Mouse (Mus musculus) heart, postnatal 10 days (tissue): Measurements from ENCODE around the gene Mob3a. TPM values are rescaled to one million over a fixed set of nuclear protein-coding genes. Genes with fewer than 3 reads are reported as not detected.
A peak's percentile ranks its signal among the peaks of the same experiment; 100 is the strongest.
"Not testable (repeated sequence)": the region's sequence is repeated elsewhere in the genome, so short reads cannot be mapped to it uniquely, and the experiment has no call there.

Experiments
- DNase-seq, 2 experiments: peaks; one replicate each; pipeline ENCODE4 v3.0.0; 2021
- intact Hi-C: fragments of 180-260 bp; cut with DNase I; formaldehyde crosslinking; loops from one replicate; pipeline ENCODE4 v1.15.1; 2025
- total RNA-seq, 2 experiments: library from RNA; stranded (reverse); gene quantifications; 2 replicates each; pipeline ENCODE4 v1.2.3; 2021

The Mob3a gene
- total RNA-seq, 2 experiments from 2014 or later, result 10.1 to 11.3 TPM

DNA sequence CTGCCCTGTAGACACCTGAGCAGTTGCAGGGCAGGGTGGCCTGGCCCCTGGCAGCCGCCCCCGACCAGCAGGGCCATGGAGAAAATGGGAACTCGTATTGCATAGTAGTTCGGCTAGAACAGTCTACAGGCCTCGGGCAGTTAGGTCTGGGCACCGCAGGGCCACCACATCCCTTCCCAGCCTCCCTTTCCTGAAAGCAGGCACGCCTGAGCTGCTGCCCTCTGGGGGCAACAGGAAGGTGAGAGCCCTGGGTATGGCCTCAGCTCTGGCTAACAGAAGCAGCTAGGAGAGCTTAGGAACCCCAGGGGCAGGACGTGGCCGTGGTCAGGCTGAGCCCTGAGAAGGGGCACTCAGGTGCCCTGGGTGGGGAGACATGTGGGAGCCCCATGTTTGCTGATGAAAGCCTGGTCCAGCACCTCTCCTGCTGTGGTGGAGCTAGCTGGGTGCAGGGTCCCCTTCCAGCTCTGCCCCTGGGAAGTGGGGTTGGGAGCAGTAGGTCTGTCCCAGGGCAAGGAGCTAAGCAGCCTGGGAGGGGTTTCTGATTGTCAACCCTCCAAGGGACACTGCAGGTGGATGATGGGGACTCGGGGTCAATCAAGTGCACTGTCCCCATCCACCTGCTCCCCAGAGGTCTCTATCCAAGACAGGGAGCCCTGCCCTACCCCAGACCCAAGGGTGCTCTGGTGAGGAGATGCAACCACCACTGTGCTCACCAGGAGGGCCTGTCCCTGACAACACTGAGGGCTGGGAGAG, 35.6 kb downstream of the Mob3a start:
- DNase-seq, result no peak

DNA sequence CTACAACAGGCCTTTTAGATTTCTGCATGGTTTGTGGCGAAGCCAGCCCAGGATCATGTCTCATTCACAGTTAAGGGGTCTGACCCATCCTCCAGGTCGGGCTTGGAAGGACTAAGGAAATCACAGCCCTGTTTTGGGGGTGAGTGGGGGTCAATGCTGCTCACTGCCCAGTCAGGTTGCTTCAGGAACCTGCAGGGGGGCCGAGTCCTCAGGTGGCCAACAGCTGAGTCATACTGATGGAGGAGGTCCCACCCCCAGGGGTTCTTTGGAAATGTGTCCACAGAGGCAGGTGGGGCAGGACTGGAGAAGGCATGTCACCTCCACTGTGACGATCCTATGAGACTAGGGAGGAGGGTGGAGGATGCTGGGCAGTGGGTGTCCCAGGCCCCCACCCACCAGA, 36.3 kb downstream of the Mob3a start:
- no peak for DNase-seq

More for the DNA sequence above, 35.6 kb downstream of the Mob3a start:
- intact Hi-C loops, result no loop called here

DNA sequence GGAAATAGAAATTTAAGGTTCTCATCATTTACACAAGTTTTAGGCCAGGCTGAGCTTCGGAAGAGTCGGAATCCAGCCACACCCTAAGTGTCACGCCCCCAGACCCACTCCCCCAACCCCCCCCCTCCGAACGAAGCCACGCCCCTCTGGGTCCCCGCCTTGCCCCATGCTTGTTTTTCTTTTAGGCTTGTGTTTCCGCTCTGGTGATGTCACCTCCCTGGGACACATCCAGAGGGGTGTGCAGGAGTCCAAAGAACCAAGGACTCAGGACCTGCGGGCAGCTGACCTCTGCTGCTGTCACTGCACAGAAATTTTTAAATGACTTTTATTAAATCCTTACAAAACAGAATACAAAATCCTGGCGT, 36.8 kb downstream of the Mob3a start:
- intact Hi-C loops, result no loop called here
- DNase-seq, result peak; percentile 91 to 93

More for the DNA sequence above, 36.3 kb downstream of the Mob3a start:
- intact Hi-C loops, result no loop called here

DNA sequence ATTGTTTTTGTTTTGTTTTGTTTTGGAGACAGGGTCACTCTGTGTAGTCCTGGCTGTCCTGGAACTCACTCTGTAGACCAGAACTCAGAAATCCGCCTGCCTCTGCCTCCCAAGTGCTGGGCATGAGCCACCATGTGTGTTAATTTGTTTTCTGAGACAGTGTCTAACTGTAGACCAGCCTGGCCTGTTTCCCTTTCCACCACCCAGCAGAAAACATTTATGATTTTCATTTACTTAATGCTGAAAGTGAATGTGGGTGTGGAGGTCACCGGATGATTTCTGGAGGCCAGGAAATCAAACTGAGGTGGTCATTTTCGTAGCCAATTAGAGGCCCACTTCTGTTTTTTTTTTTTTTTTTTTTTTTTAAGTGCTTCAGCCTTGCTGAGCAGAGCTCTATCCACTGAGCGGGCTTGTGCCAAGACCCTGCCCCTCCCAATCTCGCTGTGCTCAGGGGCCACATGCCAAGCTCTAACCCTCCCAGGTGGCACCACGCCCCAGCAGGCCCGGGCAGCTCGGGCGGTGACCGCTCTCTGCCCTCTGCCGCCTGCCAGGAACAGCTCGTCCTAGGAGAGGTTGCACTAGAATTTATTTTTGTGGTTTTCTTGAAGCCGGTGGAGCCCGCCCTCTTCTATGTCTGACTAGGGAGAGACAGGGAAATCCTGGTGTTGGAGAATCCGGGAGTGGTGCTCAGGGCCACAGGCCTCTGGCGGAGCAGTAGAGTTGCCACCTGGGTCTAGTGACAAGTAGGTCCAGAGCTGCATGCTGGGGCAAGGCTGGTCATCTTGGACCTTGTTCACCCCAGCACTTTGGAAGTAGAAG, 37.4 kb downstream of the Mob3a start:
- intact Hi-C loops, result no loop called here
- DNase-seq, result peak; percentile 94 to 95

DNA sequence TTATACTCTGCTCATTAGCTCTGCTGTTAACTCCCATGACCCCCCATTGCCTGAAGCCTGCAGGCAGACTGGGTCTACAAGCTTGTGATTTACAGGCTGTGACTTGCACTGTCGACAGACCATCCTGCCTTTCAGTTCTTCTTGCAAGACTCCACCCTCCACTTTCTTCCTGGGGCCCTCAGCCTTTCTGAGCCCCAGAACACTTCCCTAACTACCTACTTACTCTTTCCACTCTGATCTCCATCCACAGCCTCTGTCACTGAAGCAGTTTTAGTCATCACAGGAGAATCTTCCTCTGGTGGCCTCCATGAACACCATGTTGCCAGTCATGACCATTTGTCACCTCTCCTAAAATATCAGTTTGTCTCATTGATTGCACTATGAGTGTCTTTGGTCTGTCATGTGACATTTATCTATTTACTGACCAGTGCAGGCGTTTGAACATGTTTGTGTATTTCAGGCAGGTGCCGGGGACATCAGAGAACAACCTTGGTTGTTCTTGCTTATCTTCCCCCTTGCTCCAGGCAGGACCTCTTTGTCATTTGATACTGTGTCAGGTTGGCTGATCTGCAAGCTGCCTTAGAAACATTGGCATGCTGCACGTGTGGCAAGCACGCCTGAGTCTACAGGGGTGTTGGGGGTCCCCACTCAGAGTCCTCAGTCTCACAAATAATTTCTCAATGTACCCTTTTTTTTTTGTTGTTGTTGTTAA, 38.1 kb downstream of the Mob3a start:
- DNase-seq, result no peak
- intact Hi-C loops, result no loop called here

DNA sequence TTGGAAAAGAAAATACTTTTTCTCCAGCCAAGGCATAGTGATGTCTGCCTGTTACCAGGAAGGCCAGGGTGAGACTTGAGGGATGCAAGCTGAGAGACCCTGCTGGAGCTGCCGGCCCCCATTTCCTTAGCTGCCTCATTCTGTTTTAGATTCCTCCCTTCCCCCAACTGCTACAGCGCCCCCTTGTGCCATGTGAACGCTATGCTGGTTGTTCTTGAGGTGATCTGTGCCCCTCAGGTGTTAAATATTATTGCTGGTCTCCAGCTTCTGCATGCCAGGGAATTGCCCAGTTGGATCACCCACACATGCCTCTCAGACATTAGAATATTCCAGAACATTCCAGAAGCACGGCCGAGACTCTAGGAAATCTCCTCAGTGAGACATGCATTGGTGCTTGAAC, 40.6 kb downstream of the Mob3a start:
- intact Hi-C loops, result no loop called here
- DNase-seq, result peak in 1 of 2 experiments; percentile 73

DNA sequence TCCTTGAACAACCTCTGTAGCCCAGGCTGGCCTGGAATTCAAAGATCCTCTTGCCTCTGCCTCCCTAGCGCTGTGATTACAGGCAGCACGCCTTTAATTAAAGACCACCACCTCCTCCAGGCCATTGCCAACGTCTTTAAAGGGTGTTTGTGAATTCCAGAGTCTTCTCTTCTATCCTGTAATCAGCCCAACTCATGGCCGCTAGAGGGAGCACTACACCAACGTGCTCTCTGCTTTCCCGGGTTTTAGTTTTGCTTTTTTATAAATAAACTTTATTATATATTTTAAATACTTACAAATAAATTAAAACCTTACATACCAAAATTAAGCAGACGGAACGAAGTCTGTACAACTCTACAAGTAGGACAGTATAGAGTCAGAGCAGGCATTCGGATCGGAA, 42.6 kb downstream of the Mob3a start:
- intact Hi-C loops, result loop anchor here (1.0 to 2.0 kb wide), 2 partner anchors 16 to 25 kb away; no protein-coding TSS in a partner anchor
- DNase-seq, result peak; percentile 81 to 88

DNA sequence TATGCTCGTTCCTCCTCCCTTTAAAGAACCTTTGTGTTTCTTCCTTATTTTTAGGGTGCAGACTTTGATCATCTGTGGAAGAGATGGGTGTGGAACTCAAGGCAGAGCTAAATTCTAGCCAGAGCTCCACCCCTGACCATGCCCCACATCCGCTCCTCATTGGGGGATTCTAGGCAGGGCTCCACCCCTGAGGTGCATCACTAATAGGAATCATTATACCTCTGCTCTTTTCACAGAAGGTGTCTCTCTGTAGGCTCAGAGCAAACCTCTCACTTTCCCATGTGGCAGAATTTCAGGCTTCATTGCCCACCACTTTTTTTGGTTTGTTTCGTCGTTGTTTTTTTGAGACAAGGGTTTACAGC, 43.0 kb downstream of the Mob3a start:
- DNase-seq, result no peak
- intact Hi-C loops, result loop anchor here (1.0 to 2.0 kb wide), 2 partner anchors 16 to 25 kb away; no protein-coding TSS in a partner anchor

DNA sequence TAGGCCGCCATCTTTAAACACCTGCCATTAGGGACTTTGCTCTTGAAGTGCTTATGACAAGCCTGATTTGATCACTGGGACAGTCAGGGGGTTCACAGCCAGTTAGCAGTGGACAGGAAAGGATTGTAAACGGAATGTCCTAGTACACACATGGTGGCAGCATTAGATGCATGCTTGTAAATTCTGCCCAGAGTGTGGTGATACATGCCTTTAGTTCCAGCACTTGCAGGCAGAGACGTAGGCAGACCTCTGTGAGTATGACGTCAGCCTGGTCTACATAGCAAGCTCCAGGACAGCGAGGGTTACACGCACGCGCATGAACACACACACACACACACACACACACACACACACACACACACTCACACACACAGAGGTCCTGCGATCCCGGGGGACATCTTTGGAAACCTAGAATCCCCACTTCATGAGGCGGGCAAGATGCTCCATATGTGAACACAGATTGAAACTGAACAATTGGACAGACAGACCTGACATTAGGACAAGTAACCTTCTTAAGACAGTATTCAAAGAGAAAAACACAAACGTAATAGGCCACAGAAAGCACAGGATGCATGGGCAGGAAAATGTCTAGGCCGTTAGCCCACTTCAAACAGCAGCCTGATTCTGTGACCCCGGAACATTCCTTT, 43.5 kb downstream of the Mob3a start:
- DNase-seq, result no peak
- intact Hi-C loops, result loop anchor here (2.0 kb wide), 1 partner anchor 16 kb away; no protein-coding TSS in a partner anchor

DNA sequence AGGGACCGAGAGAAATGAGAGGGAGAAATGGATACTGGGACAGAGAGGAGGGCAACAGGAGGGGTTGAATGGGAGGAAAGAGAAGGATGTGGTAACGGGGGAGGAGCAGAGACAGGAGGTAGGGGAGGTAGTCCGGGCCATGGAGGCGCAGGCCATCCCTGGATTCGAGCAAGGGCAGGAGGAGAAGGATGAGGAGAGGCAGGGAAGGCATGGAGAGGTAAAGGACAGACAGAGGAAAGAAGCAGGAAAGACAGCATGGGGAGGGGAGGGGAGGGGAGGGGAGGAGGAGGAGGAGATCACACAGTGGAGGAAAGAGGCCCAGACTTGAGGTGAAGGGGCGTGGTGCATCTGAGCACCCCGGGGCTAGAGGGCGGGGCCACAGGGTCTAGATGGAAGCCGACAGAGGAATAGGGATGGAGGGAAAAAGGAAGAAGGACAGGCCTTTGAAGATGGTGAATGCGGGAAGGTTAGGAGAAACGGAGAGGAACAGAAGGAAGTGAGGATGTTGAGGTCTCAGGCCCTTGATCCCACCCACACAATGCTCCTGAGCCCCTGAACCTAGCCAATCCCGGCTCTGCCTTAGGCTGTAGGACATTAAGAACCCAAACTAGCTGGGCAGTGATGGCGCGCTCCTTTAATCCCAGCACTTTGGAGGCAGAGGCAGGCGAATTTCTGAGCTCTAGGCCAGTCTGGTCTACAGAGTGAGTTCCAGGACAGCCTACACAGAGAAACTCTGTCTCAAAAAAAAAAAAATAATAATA, 44.7 kb downstream of the Mob3a start, which contains the start of gene Btbd2:
Btbd2 (minus strand) TSS at position 209 of the 761 bp plus-strand sequence.
- intact Hi-C loops, result no loop called here
- DNase-seq, result no peak

DNA sequence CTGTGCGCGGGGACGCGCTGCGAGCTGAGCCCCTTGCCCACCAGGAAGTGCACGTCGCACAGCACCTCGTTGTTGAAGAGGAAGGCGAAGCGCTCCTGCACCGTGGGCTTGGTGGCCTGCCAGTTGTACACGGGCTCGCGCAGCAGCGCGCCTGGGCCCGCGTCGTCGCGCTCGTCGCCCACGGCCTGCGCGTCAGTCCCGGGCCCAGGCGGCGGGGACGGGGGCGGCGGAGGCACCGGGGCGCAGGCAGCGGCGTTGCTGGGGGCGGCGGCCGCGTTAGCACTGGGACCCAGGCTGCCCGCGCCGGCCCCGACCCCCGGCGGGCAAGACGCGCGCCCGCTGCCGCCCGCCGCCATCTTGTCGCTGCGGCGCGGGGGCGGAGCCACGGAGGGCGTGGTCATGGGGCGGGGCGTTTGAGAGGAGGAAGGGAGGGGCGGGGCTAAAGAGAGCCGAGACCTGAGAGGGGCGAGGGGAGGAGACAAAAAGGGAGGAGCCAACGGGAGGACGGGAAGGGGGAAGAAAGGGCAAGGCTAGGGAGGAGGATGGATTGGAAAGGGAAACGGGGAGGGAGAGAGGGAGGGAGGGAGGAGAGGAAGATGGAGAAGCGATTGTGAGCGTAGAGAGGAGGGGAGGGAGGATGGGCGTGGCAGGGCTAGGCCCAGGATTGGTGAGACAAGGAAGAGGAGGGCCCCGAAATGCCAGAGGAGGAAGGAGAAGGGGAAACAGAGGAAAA, 45.5 kb downstream of the Mob3a start:
- DNase-seq, result peak; percentile 96 to 97
- intact Hi-C loops, result no loop called here

DNA sequence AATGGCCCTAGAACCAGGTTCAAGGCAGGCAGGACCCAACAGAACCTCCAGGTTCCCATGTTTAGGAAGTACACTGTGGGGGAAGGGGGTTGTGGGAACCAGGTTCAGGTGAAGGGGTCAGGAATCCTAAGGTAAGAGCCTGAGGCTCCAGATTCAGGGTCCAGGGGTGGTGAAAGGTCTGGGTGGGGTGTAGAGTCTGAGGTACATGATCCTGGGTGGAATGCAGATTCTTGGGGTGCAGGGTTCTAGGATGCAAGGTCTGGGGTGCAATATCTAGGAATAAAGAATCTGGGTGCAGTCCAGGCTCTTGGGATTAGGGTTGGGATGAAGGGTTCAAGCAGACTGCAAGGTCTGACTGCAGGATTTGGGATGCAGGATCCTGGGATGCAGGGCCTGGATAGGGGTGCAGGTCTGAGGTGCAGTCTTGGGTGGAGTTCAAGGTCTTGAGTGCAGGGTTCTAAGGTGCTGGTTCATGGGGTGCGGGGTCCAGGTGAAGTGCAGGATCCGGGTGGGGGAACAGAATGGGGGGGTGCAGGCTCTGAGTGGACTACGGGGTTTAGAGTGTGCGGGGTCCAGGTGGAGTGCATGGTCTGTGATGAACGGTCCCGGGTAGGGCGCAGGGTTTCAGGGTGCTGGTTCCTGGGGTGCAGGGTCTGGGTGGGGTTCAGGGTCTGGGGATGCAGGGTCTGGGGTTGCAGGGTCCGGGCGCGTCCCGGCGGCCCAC, 46.2 kb downstream of the Mob3a start:
- DNase-seq, result no peak
- intact Hi-C loops, result loop anchor here (2.0 kb wide), 2 partner anchors 31 to 77 kb away; no protein-coding TSS in a partner anchor

DNA sequence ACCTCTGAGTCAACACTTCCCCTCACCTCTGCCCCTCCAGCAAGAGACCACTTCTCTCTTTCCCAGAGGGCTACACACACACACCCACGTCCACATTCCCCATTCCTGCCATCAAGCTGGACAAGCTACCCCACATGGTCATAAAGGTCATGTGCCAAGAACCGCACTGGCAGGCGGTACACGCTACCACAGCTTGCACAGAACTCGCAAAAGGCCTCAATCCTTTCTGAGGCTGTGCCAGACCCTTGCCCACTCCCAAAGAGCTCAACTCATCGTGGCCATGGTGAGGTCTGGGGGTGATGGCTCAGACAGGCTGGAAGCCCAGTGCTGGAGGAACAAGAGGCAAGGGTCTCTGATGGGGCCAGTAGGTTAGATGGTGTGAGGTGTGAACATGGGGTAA, 46.9 kb downstream of the Mob3a start:
- DNase-seq, result no peak
- intact Hi-C loops, result loop anchor here (2.0 kb wide), 2 partner anchors 30 to 76 kb away; no protein-coding TSS in a partner anchor

DNA sequence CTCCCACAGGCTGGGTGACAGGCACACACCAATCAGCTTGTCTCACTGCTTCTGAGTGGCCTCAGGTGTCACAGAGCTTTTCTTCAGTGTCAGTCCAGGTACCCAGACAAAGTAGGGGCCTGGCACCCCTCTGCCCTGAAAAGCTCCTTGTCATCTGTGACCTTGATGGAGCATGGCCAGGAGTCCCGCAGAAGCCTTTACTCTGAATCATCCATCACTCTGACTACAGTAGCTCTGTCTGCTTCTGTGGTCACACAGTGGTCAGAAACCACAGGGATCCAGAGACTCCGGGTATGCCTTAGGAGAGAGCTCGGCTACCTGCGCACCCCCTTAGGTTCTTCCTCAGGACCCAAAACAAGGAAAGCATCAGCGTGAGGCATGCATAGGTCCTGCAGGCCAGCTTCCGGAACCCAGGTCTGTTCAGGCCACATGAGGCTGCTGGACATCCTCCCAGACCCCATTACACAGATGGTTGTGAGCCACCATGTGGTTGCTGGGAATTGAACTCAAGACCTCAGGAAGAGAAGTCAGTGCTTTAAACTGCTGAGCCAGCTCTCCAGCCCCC, 48.5 kb downstream of the Mob3a start:
- intact Hi-C loops, result no loop called here
- DNase-seq, result no peak

DNA sequence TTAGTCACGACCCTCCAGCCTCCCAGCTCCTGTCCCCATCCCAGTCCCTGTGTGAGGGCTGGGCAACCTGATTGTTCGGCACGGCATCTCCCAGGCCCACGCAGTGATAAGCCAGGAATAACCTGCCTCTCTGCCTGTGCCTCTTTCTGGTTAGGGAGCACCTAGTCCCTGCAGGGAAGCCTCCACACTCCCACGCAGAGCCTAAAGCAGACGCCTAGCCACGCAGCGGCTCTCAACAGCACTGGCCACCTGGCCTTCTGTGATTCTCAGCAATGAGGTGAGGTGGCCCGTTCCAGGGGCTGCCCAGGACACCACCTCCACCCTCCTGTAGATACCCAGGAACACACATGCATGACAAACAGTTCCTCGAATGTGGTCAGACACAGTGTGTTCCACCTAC, 51.4 kb downstream of the Mob3a start:
- intact Hi-C loops, result no loop called here
- no peak for DNase-seq

DNA sequence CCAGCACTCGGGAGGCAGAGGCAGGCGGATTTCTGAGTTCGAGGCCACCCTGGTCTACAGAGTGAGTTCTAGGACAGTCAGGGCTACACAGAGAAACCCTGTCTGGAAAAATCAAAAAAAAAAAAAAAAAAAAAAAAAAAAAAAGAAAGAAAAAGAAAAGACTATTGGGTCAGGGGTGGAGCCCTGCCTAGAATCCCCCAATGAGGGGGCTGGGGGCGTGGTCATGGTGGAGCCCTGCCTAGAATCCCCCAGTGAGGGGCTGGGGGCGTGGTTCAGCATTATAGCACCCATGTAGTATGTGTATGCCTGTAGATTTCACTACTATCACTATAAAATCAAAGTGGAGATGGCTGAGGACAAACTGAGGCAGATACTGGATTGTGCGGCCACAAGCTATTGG, 51.9 kb downstream of the Mob3a start:
- DNase-seq, intact Hi-C loops: not testable (repeated sequence)

DNA sequence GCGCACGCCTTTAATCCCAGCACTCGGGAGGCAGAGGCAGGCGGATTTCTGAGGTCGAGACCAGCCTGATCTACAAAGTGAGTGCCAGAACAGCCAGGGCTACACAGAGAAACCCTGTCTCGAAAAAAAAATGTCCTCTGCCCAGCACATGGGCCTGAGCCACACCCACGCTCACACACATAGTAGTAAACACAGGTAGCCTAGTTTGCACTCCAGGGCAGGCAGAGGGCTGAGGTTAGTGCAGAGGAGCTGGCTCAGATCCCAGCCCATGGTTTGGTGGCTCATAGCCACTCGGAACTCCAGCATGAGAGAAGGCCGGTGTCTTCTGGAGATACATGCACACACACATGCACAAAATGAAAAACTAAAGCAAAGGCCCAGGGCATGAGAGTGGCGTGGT, 54.8 kb downstream of the Mob3a start:
- intact Hi-C loops, result loop anchor here (2.0 kb wide), 1 partner anchor 16 kb away; no protein-coding TSS in a partner anchor

DNA sequence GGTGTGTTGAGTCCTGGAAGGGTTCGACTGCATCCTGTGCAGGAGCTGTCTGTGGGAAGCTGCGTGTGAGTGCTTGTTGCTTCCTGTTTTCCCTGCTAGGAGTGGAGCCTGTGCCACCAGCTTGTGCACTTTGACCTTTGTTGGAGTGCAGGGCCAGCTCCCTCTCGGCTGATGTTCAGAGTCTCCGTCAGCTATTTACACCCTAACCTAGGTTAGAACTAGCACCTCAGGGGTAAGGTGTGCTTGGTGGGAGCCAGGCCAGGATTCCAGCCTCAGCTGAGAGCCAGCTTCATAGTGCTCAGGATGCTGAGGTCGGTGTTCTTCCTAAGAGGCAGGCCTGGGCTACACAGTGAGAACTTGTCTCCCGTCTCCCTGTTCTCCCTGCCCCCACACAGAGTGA, 66.4 kb downstream of the Mob3a start:
- no peak for DNase-seq
- intact Hi-C loops, result no loop called here

More for the DNA sequence above, 54.8 kb downstream of the Mob3a start:
- no peak for DNase-seq
